Mouse (Mus musculus): ENCODE measurements around the gene Tgfb2.

Tgfb2 gene

DNA sequence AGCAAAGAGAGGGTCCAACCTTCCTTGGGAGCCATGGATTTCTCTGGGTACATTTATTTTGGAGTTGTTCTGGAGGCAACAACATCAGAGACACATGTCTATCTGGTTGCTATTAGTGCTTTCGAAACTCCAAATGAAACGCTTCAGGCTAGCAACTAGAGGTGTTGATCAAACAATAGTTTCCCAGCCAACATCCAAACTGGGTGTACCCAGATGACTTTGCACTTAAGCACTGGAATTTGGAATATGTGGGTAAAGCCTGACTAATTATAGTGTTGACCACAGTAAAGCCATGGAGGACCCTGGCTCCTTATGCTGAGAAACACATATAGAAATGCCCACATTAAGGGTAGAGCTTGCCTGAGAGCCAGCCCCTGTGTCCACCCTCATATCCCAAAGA, 124.7 kb downstream of the Tgfb2 start:
- DNase-seq: no peak

DNA sequence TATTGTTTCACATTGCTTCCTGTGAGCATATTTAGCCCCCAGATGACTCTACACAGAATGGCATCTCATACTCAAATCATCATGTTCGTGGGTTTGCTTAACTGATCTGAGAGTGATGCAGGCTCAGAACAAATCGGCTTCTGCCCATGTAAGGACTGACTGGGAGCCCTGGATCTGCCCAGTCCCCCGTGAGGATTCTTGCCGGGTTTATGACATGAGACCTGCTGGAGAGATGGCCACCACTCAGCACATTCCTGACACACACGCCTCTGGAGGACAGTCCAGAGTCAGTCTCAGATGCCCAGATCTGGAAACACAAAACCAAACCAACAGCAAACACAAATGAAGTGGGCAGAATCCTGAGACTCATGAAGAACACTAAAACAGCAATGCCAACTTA, 128.5 kb downstream of the Tgfb2 start:
- no peak for DNase-seq

DNA sequence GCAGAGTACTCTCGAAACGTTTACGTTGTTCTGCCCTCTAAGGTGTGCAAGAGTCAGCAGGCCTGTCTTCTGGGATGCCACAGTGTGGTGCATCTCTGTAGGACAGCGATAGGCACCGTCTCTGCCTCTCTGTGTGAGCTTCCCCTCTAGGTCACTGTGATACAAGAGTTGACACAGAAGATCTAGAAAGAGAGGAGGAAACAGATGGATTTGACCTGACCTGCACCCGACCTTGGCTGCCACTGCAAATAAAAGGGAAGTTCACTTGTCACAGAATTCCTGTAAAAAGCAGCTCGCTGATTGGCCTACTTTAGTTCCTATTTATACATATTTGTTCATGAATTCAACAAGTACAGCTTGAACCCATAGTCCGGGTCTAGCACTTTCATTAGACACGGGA, 130.2 kb downstream of the Tgfb2 start:
- no peak for DNase-seq

DNA sequence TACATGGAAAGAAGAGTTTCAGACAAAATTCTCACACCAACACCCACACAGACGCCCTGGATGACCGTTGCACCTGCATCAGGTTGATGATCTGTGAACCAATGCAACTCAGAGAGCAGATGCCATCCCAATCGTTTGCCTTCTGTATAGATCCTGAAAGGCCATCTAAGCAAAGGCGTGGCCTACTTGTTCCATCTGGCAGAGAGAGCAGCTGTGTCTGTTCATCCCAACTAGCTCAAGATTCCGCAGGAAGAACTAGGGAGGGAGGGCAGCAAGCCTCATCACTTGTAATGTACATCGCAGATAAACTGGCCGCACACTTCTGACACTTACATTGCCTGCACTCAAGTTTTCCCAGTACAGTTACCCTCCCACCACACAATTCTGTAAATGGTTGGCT, 130.7 kb downstream of the Tgfb2 start:
- DNase-seq: no peak

All from cerebellum, adult 18-20 months (tissue).